Mouse (Mus musculus): Measurements from ENCODE around the gene Ss18l1.

The Ss18l1 gene

DNA sequence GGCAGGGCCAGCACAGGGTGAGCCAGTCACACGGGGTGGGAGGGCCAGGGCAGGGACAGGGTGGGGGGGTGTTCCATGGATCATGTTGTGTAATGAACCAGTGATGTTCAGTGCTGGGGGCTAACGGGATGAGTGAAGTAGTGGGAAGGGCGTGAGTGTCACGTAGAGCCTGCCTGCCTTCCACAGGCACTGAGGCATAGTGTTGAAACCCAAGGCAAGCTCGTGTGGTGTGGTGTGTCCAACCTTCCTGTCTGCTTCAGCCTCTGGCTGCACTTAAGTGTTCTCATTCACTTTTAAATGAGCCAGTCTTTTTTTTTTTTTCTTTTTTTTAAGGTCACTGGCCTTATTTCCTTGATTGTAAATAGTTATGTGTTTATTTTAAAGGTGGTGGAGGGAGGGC is 7.6 kb upstream of the Ss18l1 start:
- DNase-seq (ENCODE audit: low spot score in 2 of 2): no peak

DNA sequence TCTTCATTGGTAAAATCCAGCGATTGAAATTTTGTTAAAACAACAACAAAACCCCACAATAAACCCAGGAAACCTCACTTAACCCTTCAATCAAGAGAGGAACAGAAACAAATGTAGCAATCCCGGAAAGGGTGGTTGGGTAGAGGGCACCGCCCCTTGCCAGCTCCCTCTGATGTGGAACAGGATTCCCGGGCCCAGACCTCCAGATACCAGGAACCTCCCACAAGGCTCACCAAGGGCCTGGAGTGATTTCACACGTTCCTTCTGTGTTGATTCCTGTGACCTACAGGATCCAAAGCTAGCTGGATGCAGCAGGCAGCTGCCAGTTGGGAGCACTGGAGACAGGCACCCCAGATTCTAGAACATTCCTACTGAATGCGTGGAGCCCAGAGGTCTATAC is 1.9 kb upstream of the Ss18l1 start:
- no peak for DNase-seq (ENCODE audit: low spot score in 2 of 2)

- peak; percentile 40 to 47 for DNase-seq (ENCODE audit: low spot score in 2 of 2)
Observed at GRCm38 (mm10) chr2:180041577-180042255, 593 bp upstream of the Ss18l1 start.

DNA sequence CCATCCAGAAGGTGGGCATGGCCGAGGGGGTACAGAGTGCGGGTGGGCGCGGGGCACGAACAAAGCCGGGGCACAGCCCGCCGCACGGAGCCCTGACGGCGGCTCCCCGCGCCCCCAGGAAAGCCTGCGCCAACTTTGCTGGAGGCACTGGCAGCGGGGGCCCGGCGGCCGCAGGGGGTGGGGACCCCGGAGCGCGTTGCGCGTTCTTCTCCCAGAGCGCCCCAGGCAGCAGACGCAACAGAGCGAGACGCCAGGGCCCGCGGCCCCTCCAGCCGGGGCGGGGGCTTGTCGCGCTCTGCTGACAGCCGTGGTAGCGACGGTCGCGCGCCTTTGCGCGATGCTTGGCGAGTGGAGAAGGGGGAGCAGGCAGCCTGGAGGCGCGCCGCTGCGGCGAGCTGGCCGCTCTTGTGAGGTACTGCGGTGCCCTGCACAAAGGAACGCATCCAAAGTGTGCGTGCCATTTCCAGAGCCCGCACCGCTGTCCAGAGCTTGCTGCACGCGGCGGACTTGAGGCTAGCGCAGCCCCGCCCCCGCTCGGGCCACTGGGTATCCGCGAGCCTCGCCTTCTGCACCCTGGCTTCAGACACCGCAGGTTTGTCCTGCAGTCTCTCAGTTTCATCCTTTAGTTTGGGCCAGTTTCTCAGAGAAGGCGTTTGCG is 678 bp downstream of the Ss18l1 start:
- peak; percentile 60 to 73 for DNase-seq (ENCODE audit: low spot score in 2 of 2)

- DNase-seq (ENCODE audit: low spot score in 2 of 2): no peak
Observed at GRCm38 (mm10) chr2:180045283-180045682, 3.0 kb downstream of the Ss18l1 start.

GRCm38 (mm10) chr2:180047580-180047979 is 5.3 kb downstream of the Ss18l1 start:
- DNase-seq (ENCODE audit: low spot score in 2 of 2): no peak

- DNase-seq (ENCODE audit: low spot score in 2 of 2): peak; percentile 59 to 64
Observed at GRCm38 (mm10) chr2:180047980-180048635, 5.8 kb downstream of the Ss18l1 start.

DNA sequence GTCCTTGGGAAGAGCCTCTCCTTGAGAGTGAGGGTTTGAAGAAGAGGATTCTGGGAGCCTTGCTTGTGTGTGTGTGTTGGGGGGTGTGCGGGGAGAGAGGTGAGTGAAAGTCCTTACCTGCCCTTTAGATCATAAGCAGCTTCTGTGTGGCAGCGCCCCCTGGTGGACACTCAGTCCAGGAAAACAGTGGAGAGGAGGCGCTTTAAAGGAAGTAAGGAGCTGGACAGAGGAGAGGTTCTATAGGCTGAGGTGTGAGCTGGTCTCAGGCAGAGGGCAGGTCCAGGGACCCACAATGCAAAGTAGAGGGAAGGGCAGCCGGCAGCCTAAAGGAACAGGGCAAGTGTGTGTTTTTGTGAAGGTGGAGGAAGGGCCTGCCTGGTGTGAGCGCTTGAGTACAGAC is 8.7 kb downstream of the Ss18l1 start:
- DNase-seq (ENCODE audit: low spot score in 2 of 2): peak; percentile 72 to 80

- DNase-seq (ENCODE audit: low spot score in 2 of 2): no peak
Observed at GRCm38 (mm10) chr2:180051986-180052733, 9.9 kb downstream of the Ss18l1 start.

DNA sequence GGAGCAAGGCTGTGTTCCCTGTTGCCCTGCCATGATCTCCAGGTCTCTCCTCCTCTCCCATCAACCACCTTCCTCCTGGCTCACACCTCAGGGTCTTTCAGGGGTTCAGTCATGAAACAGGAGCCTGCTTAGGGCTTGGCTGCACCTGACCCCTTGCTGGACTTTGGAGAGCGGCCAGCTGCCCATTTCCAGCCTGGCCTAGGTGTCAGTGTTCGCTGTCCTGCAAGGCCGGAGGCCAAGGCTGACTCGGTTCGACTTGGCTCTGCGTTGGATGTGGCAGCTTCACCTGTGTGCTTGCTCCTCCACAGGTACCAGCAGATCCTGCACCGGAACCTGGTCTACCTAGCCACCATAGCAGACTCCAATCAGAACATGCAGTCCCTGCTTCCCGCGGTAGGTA is 10.7 kb downstream of the Ss18l1 start:
- no peak for DNase-seq (ENCODE audit: low spot score in 2 of 2)

GRCm38 (mm10) chr2:180063338-180064131 is 21.2 kb downstream of the Ss18l1 start:
- no peak for DNase-seq (ENCODE audit: low spot score in 2 of 2)

GRCm38 (mm10) chr2:180069770-180070480 is 27.6 kb downstream of the Ss18l1 start:
- DNase-seq (ENCODE audit: low spot score in 2 of 2): no peak

DNA sequence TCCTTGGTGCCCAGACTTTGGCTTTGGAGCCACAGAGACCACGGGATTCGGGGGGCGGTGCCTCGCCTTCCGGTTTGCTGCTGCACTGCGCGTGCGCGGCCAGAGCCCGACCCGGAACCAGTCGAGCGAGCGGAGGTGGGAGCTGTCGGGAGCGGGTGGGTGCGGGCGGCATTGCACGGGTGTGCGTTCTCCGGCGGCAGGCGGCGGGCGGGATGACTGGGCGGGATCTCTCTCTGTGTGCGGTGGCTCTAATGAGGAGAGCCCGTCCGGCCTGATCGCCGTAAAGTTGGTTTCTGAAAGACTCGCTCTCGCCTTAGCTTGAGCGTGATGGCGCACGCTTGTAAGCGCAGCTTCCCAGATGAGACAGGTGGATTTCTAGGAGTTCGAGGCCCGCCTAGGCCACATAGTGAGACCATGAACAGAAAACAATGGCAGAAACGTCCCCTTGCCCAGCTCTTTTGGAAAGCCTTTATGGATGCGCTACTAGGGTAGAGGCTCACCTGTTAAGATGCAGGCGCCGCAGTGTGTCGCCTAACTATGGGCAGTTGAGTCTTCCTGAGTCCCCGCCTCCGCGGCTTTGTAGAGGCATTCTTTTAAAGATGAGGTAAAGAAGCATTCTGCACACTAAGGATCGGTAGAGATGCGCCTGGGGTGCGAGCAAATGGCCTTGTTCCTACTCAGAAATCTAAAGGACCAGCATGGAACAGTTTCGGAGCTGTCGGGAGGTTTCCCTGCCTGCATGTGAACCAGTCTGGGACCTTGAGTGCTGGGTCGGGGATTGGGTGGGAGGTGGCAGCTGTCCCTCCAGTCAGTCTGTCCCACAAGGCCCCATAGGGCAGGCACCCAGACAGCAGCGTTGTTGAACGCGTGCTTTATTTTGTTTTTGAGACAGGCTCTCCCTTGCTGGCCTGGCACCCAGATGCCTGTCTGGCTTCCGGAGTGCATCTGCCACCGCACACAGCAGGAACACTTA is 28.5 kb downstream of the Ss18l1 start, which contains the start of gene Mtg2:
Gene Mtg2 (plus strand): TSS at position 108 of the 973 bp plus-strand sequence.
- DNase-seq (ENCODE audit: low spot score in 2 of 2): peak; percentile 96 to 97

DNA sequence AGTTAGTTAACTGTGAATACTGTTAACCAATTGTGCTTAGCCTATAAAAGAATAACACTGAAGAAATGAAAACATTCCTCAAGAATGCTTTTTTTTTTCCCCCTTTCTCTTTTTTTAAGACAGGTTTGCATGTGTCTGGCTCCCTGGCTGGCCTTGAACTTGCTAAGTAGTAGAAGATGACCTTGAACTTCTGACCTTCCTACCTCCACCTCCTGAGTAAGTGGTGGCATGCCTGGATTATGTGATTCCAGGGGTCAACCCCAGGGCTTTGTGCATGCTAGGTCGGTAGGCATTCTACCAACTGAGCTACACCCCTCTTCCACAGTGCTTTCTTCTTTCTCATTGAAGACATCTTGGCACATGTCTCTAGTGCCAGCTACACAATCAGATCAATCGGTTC is 29.4 kb downstream of the Ss18l1 start:
- no peak for DNase-seq (ENCODE audit: low spot score in 2 of 2)

DNA sequence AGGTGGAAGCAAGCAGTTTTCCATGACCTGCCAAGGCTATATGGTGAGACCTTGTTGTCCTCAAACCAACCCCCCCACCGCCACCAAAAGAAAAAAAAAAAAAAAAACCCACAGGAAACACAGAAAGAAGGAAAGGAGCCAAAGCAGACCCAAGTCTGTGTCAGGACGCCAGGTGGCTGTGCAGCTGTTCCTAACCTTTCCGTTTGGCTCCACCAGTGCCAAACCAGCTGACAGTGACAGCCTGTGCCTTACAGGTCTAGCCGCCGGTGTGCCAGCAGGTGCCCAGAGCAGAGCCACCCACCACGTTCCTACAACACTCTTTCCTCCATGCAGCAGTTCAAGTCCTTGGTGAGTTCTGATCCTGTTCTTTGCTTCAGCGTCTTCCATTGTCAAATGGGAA is 30.6 kb downstream of the Ss18l1 start:
- no peak for DNase-seq (ENCODE audit: low spot score in 2 of 2)

GRCm38 (mm10) chr2:180077622-180078021 is 35.3 kb downstream of the Ss18l1 start:
- no peak for DNase-seq (ENCODE audit: low spot score in 2 of 2)

- no peak for DNase-seq (ENCODE audit: low spot score in 2 of 2)
Observed at GRCm38 (mm10) chr2:180080680-180081079, 38.4 kb downstream of the Ss18l1 start.

GRCm38 (mm10) chr2:180083063-180083462 is 40.8 kb downstream of the Ss18l1 start:
- no peak for DNase-seq (ENCODE audit: low spot score in 2 of 2)

DNA sequence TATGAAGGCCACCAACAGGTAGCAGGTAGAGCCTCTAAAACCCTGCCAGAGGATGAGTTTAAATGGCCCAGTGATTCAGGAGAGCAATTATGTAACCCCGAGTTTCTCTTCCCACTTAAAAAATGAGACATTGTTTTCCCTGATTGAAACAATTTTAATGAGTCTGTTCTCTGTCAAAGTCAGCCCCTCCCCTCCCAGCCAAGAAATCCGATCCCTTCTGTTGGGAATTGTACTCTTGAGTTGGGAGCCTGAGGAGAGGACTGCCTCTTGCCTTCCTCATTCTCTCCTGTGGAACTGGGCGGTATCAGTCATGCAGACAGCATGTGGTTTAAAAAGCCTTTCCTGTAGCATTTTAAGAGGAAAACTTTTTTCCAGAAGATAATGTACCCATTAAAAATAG is 42.3 kb downstream of the Ss18l1 start:
- DNase-seq (ENCODE audit: low spot score in 2 of 2): no peak
